Mouse (Mus musculus) E14TG2a.4 (cell line): ENCODE data around the gene Tbc1d16.

ENCODE experiments used
- H3K27me3 ChIP-seq: 2 replicates; pipeline ENCODE4 v1.6.1; 2014; ENCODE audit warnings: low read length, control low read depth; ENCODE audit not compliant: insufficient read depth
- H3K36me3 ChIP-seq: 2 replicates; pipeline ENCODE4 v1.6.1; 2014; ENCODE audit warnings: low read length, control low read depth; ENCODE audit not compliant: insufficient read depth
- H3K4me1 ChIP-seq: replicated peaks from 2 replicates; pipeline ENCODE4 v1.6.1; 2014; ENCODE audit warnings: low read depth, low read length, control low read depth
- H3K4me3 ChIP-seq: replicated peaks from 2 replicates; pipeline ENCODE4 v1.5.1; 2014; ENCODE audit warnings: mild to moderate bottlenecking, low read length
- H3K9me3 ChIP-seq: 2 replicates; pipeline ENCODE4 v1.6.1; 2014; ENCODE audit warnings: low read length, control low read depth
- CTCF ChIP-seq: conservative IDR thresholded peaks from 2 replicates; pipeline ENCODE4 v1.5.1; 2014; ENCODE audit warnings: low read length
- NANOG ChIP-seq: IDR thresholded peaks from 2 replicates; pipeline ENCODE4 v1.6.1; 2014; ENCODE audit warnings: borderline replicate concordance, low read length, mixed read lengths
- POU5F1 ChIP-seq: IDR thresholded peaks from 2 replicates; pipeline ENCODE4 v1.6.1; 2014; ENCODE audit warnings: low read length, borderline replicate concordance

Gene Tbc1d16

DNA sequence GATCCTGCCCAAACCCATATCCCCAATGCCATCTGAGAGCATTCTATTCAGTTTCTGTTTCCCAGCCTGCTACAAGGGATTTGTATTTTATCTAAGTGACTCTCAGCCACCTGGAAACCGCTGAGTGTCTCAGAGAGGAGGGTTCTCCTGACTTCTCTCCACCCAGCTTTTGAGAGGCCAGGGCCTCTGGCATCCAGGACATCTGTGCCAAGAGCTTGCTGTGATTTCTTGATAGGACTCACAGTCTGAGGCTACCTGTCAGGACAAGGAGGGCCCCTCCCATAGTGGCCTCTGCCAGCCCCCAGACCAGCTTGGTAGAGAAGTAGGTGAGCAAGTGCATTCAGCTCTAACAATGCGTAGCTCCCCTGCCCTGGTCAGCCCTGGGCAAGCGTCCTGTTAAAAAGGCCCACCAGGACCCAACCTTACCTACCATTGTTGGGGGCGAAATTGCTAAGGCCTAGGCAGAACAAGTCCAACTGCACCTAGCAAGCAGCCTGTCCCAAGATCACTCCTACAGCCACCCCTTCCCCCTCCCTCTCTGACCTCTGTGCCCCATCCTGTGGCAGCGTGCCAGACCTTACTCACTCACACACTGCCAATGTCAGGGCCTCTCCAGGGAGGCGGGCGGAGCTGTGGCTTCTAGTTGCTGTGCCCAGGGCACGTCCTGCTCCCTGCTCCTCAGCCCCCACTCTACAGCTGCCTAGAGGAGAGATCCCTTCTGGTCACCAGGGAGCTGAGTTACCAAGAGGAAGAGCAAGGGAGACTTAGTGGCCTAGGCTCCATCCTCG is 100.4 kb downstream of the Tbc1d16 start:
- TF ChIP-seq POU5F1 = no peak
- no peak for TF ChIP-seq NANOG
- H3K4me1 ChIP-seq = peaks cover 33% of the 10 kb centered on the region
- no peaks in the 10 kb centered on the region for H3K36me3 ChIP-seq
- peaks cover 9% of the 10 kb centered on the region for H3K9me3 ChIP-seq
- no peak overlapping the region for H3K4me3 ChIP-seq
- peaks cover 88% of the 10 kb centered on the region for H3K27me3 ChIP-seq

DNA sequence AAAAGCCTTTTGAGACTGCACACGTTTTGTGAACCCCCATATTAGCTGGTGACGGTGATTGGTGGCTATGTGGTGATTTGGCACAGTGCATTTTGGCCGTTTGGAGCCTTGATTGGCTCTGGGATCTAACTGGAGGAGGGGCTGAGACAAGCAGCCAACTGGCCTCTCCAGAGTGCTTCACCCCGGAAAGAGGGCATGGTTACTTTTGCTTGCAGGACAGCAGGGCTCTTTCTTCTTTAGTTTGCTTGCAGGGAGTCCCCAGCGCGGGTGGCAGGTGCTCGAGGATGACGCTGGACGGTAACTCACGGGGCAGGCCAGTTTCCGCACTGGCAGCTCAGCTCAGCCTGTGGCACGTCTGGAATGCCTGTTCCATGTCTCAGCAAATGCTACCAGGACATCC is 101.2 kb downstream of the Tbc1d16 start:
- Histone ChIP-seq H3K4me1 (peaks cover 33% of the 10 kb centered on the region), H3K4me3 (no peak overlapping the region), H3K36me3 (no peaks in the 10 kb centered on the region), H3K27me3 (peaks cover 88% of the 10 kb centered on the region), H3K9me3 (peaks cover 9% of the 10 kb centered on the region)
- TF ChIP-seq CTCF (no peak), NANOG (no peak), POU5F1 (no peak)

DNA sequence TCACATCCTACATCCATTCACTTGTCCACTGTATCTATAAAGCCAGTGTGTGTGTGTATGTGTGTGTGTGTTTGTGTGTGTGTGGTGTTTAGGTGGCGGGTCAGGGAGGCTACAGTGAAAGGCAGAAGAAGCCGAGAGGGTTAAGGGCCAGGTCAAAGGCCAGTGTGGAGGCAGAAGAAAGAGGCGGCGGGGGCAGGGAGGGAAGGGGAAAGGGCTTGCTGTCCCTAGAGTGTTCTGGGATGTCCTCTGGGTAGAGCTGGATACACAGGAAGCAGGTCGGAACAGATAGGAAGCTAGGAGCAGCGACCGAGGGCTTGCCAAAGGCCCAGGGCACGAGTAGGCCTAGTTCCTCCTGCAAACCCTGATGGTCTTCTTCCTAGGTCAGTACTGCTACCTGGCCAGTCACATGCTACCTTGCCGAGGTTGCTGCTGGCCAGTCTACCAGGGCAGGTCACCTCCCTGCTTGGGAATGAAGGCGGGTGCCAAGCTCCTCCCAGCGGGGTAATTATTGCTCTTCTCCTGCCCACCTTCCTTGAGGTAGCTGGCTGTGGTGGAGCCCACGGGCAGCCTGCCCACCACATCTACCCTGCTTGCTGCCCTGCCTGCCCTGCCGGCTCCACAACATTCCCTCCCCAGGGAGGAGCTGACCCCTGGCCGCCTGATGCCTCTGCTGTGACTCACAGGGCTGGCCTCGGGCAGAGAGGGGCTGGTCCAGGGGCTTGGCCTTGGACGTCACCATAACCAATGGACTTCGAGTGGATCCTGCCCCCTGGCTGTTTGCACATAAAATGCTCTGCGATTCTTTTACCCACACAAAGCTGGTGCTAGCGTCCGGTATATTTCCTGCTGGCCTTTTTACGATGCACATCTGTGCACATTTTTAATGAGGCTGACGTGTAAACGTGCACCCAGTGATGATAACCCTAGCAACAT is 102.1 kb downstream of the Tbc1d16 start:
- H3K9me3 ChIP-seq = no peaks in the 10 kb centered on the region

DNA sequence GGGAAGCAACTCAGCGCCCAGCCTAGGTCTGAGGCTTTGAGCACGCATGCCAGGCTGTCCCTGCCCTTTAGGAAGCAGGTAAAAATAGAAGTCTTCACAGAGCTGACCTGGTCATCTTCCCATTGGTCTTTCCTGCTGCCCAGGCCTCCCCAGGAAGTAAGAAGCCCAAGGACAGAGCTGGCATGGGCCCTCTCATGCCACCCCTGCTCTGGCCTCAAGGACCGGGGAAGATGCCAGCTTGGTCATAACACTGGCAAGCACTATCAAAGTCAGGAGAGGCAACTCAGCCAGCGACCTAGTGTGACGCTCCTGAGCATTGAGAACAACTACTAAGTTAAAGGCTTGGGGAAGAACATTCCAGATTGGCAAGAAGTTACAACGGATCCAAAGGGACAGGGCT is 103.8 kb downstream of the Tbc1d16 start:
- TF ChIP-seq POU5F1 = no peak
- no peak for TF ChIP-seq CTCF
- no peak for TF ChIP-seq NANOG
- Histone ChIP-seq H3K4me3 (no peak overlapping the region), H3K4me1 (peaks cover 25% of the 10 kb centered on the region), H3K9me3 (no peaks in the 10 kb centered on the region), H3K36me3 (no peaks in the 10 kb centered on the region), H3K27me3 (peaks cover 71% of the 10 kb centered on the region)

More for the DNA sequence above, 102.1 kb downstream of the Tbc1d16 start:
- Histone ChIP-seq H3K36me3 (no peaks in the 10 kb centered on the region), H3K4me1 (peaks cover 33% of the 10 kb centered on the region), H3K27me3 (peaks cover 83% of the 10 kb centered on the region), H3K4me3 (no peak overlapping the region)
- TF ChIP-seq CTCF (no peak), NANOG (no peak), POU5F1 (no peak)

DNA sequence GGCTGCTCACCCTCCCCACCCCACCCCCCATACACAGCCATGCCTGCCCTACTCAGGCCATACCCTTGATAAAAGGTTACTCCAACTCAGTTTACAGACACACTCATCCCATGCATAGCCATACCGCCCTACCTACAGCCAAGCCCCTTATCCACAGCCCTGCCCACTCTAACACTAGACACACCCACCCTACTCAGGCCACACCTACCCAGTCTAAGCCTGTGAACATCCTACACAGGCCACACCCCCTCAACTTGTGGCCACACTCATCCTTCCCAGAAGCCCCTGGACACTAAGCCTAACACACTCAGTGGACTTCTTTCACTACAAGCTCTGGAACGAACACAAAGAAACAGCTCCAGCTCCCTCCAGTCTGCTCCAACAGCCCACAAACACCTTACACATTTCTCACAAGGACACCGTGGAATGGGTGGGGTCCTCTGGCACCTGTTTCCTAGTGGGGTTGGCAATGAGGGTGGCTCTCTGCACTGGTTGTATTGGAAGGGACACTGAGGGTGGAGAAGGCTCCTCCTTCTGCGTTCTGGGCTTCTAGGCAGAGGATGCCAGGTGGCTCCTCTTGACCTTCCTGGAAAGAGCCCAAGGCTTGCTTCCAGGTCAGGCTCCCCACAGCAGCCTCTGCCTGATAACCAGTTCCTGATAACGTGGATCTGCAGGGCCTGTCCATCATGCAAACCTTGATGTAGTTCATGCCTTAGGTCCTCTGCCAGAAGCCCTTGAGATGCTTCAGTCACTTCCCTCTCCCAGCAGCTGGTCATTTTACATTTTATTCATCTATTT is 104.6 kb downstream of the Tbc1d16 start:
- peaks cover 21% of the 10 kb centered on the region for H3K4me1 ChIP-seq
- no peaks in the 10 kb centered on the region for H3K9me3 ChIP-seq
- H3K27me3 ChIP-seq = peaks cover 68% of the 10 kb centered on the region
- TF ChIP-seq NANOG = no peak
- TF ChIP-seq CTCF = no peak
- TF ChIP-seq POU5F1 = no peak
- no peaks in the 10 kb centered on the region for H3K36me3 ChIP-seq
- H3K4me3 ChIP-seq = no peak overlapping the region

DNA sequence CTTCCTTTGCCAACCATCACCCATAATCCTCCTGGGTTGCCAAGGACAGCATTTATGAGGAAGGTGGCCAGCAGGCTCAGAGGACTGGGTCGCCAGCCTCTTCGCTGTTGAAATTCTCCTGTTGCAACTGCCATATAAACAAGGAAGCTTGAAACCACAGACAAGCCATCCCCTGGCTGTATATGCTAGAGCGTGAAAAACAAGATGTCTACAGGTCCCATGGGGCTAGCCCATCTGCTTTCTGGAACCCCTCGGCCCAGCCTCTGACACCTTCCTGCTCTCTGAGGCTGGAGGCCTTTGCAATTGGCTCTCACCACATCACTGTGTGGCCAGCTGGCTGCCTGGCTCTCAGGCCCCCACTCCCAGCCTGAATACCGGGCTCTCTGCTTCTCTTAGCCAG is 105.9 kb downstream of the Tbc1d16 start:
- TF ChIP-seq NANOG (no peak), POU5F1 (no peak)
- Histone ChIP-seq H3K4me1 (peaks cover 17% of the 10 kb centered on the region), H3K36me3 (no peaks in the 10 kb centered on the region), H3K9me3 (no peaks in the 10 kb centered on the region), H3K27me3 (peaks cover 61% of the 10 kb centered on the region), H3K4me3 (no peak overlapping the region)

DNA sequence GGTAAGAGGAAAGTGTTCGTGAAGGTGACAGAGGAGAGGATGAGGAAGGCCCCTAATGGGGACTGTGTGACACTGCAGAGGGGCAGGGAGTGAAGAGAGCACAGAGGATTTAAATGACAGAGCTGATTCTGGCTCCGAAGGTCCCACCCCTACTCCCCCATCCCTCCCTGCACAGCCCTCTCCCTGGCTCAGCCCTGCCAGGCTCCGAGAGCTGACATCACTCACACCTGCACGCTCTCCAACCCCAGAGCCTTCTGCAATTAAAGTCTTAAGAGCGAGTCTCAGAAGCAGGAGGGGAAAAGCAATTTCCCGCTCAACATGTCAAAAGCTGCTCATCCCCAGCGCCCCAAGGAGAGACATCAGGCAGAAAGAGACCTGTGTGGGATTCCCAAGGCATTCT is 109.4 kb downstream of the Tbc1d16 start:
- peaks cover 28% of the 10 kb centered on the region for H3K4me1 ChIP-seq
- no peak overlapping the region for H3K4me3 ChIP-seq
- peaks cover 41% of the 10 kb centered on the region for H3K27me3 ChIP-seq
- TF ChIP-seq POU5F1 = no peak
- TF ChIP-seq CTCF = no peak
- no peak for TF ChIP-seq NANOG
- H3K9me3 ChIP-seq = no peaks in the 10 kb centered on the region
- no peaks in the 10 kb centered on the region for H3K36me3 ChIP-seq

DNA sequence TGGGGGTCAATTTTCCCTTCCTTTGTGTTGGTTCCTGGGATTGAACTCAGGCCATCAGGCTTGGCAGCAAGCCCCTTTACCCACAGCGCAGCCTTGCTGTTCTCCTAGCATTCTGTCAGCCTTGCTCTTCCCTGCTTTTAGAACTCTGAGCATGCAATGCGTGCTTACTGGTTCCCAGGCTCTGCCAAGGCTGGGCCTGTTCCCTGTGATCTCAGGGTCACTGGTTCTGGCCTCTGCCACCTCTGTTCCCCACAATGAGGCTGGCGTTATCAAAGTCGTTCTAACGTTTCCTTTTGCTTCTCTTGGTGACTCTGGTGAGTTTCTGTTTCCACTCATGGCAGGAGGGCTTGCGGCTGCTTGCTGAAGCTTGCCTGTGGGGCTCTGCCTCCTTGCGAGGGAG is 110.4 kb downstream of the Tbc1d16 start:
- no peak for TF ChIP-seq POU5F1
- TF ChIP-seq CTCF = no peak
- TF ChIP-seq NANOG = no peak

More for the DNA sequence above, 110.4 kb downstream of the Tbc1d16 start:
- H3K36me3 ChIP-seq = no peaks in the 10 kb centered on the region
- peaks cover 21% of the 10 kb centered on the region for H3K4me1 ChIP-seq
- peaks cover 42% of the 10 kb centered on the region for H3K27me3 ChIP-seq
- no peaks in the 10 kb centered on the region for H3K9me3 ChIP-seq
- no peak overlapping the region for H3K4me3 ChIP-seq
